Mouse (Mus musculus) hindbrain, embryonic 12.5 days (tissue): ENCODE results near the gene Gm8298. TPM values are rescaled to one million over a fixed set of nuclear protein-coding genes. Genes with fewer than 3 reads are reported as not detected.
"Not testable (repeated sequence)": the region's sequence is repeated elsewhere in the genome, so short reads cannot be mapped to it uniquely, and the experiment has no call there.

Experiments
- ATAC-seq: fragments of 200-750 bp; cut with Nextera tagmentation; 2 replicates; pipeline ENCODE4 v1.8.0; 2017; ENCODE audit warnings: moderate TSS enrichment; ENCODE audit not compliant: low FRiP score
- H3K27ac ChIP-seq: fragments of 300-500 bp; sonication (generic); 2 replicates; pipeline ENCODE4 v1.5.1; 2016; ENCODE audit warnings: mild to moderate bottlenecking
- H3K27me3 ChIP-seq: fragments of 300-500 bp; sonication (generic); 2 replicates; pipeline ENCODE4 v1.6.1; 2016; ENCODE audit warnings: mild to moderate bottlenecking
- H3K36me3 ChIP-seq: fragments of 300-500 bp; sonication (generic); 2 replicates; pipeline ENCODE4 v1.6.1; 2016; ENCODE audit warnings: mild to moderate bottlenecking
- H3K4me1 ChIP-seq: fragments of 300-500 bp; sonication (generic); 2 replicates; pipeline ENCODE4 v1.6.1; 2016
- H3K4me2 ChIP-seq: fragments of 300-500 bp; sonication (generic); replicated peaks from 2 replicates; pipeline ENCODE4 v1.6.1; 2016; ENCODE audit warnings: mild to moderate bottlenecking
- H3K4me3 ChIP-seq: fragments of 300-500 bp; sonication (generic); 2 replicates; pipeline ENCODE4 v1.5.1; 2016; ENCODE audit warnings: mild to moderate bottlenecking
- H3K9ac ChIP-seq: fragments of 300-500 bp; sonication (generic); 2 replicates; pipeline ENCODE4 v1.6.1; 2016; ENCODE audit warnings: mild to moderate bottlenecking, moderate library complexity
- H3K9me3 ChIP-seq: fragments of 300-500 bp; sonication (generic); replicated peaks from 2 replicates; pipeline ENCODE4 v1.6.1; 2016; ENCODE audit warnings: mild to moderate bottlenecking
- WGBS: fragments of 180-500 bp; shearing (Covaris S2); methylation state at CpG from one replicate; pipeline ENCODE4 v1.1.7; 2016; 5-methylcytosine and 5-hydroxymethylcytosine counted together
- polyA plus RNA-seq: library from polyadenylated mRNA; unstranded; fragments of >200 nt; fragmentation: Nextera tagmentation; extraction: Ambion mirVana; gene quantifications from 2 replicates; pipeline ENCODE4 v1.2.1, GENCODE M21; 2016

Gene Gm8298
- polyA plus RNA-seq, result not detected in 2 replicates

DNA sequence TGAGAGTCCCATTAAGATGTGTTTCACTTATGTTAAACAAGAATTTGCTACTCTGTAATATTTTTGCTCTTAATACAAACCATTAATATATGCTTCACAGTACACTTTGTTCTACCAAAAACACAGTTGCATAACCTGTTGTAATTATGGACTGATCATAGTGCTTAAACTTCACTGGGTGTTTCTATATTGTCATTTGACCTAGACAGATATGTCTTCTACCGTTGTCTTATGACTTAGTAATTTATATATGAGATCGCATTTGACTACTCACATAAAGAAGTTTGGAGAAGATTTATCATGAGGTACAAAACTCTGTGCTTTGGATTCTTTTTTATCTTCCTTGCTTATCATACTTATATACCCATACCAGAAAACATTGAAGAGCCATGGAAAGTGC, at the start of gene Gm8298:
Gene Gm8298 (plus strand): TSS at position 301 of the 400 bp plus-strand sequence.
- Histone ChIP-seq H3K4me3 (no peak within 1 kb of the TSS), H3K27ac (no peak within 1 kb of the TSS), H3K9ac (no peak within 1 kb of the TSS), H3K9me3 (no peaks in the 10 kb centered on the region), H3K36me3 (no peaks in the 10 kb centered on the region), H3K27me3 (no peaks in the 10 kb centered on the region), H3K4me1 (no peaks in the 10 kb centered on the region), H3K4me2 (no peak within 1 kb of the TSS)
- 96% methylated on average over 2 of the region's 2 CpGs for WGBS
- ATAC-seq, result no peak

DNA sequence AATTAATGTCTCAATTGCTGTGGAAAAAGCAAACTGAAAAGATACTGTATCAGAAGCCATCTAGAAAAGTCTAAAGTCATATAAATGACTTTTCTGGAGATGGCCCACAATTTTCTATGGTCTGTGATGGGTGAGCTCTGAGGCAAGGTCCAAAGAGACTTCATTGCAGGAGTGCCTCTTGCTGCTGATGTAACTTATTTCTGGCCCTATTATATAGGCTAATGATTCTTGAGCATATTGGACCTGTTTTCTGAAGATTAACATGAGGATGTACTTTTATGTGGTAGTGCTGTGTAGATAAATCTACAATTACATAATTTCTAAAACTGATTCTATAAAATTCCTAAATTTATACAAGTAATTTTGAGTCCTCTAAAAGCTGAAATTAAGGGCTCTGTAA, 47.7 kb upstream of the Gm8298 start:
- Histone ChIP-seq H3K27me3 (no peaks in the 10 kb centered on the region), H3K9ac (no peak overlapping the region), H3K4me1 (no peaks in the 10 kb centered on the region), H3K36me3 (no peaks in the 10 kb centered on the region), H3K9me3 (no peaks in the 10 kb centered on the region), H3K4me2 (no peak overlapping the region), H3K4me3 (no peak overlapping the region), H3K27ac (no peak overlapping the region)
- ATAC-seq, result no peak

GRCm38 (mm10) chr3:59870765-59871164, 9.9 kb downstream of the Gm8298 start:
- Histone ChIP-seq H3K4me1 (no peaks in the 10 kb centered on the region), H3K9ac (no peak overlapping the region), H3K27ac (no peak overlapping the region), H3K9me3 (no peaks in the 10 kb centered on the region), H3K4me3 (no peak overlapping the region), H3K4me2 (no peak overlapping the region), H3K36me3 (no peaks in the 10 kb centered on the region), H3K27me3 (no peaks in the 10 kb centered on the region)
- WGBS, result 29% methylated on average over 2 of the region's 2 CpGs
- 0 out of 2 replicates have a peak, but pooled peaks have one; percentile 48 for ATAC-seq

- not testable (repeated sequence) for H3K4me3 ChIP-seq, H3K27ac ChIP-seq, H3K9me3 ChIP-seq, H3K4me1 ChIP-seq, H3K4me2 ChIP-seq, ATAC-seq, H3K27me3 ChIP-seq, H3K9ac ChIP-seq, H3K36me3 ChIP-seq
- 24% methylated on average over 1 of the region's 1 CpGs for WGBS
Measured at GRCm38 (mm10) chr3:59877601-59878000, 16.8 kb downstream of the Gm8298 start.

GRCm38 (mm10) chr3:59879801-59880554, 19.1 kb downstream of the Gm8298 start:
- H3K36me3 ChIP-seq, H3K27me3 ChIP-seq, H3K9me3 ChIP-seq, H3K4me3 ChIP-seq, ATAC-seq, H3K4me1 ChIP-seq, H3K9ac ChIP-seq, H3K27ac ChIP-seq, H3K4me2 ChIP-seq: not testable (repeated sequence)
- whole genome bisulfite sequencing, result 76% methylated on average over 7 of the region's 7 CpGs

GRCm38 (mm10) chr3:59893276-59893675, 32.4 kb downstream of the Gm8298 start:
- no peak for ATAC-seq
- no peaks in the 10 kb centered on the region for H3K36me3 ChIP-seq
- no peak overlapping the region for H3K27ac ChIP-seq
- no peak overlapping the region for H3K4me2 ChIP-seq
- H3K9me3 ChIP-seq, result no peaks in the 10 kb centered on the region
- H3K4me1 ChIP-seq, result no peaks in the 10 kb centered on the region
- H3K4me3 ChIP-seq, result no peak overlapping the region
- no peak overlapping the region for H3K9ac ChIP-seq
- H3K27me3 ChIP-seq, result no peaks in the 10 kb centered on the region
- WGBS, result 84% methylated on average over 2 of the region's 2 CpGs

DNA sequence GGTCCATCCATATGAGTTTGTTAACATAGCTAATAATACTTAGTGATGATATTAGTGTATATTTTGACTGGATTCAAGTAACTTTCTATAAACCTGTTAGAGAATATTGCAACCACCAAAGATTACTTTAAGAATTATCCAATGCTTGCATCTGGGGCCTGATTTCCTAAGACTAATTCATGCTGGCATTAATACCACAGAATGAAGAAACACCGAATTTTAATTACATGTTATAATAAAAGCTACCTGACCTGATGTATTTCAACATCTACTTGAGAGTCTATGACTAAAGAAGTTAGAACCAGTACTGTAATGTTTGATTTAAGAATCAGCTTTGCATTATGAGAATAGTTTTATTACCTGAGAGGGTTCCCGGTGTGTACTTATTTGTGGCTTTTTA, 64.1 kb downstream of the Gm8298 start, which contains the start of gene C130079G13Rik:
Gene C130079G13Rik (plus strand): TSS at position 301 of the 400 bp plus-strand sequence.
- Histone ChIP-seq H3K4me1 (no peaks in the 10 kb centered on the region), H3K9me3 (no peaks in the 10 kb centered on the region), H3K4me2 (no peak within 1 kb of the TSS), H3K9ac (no peak within 1 kb of the TSS), H3K36me3 (no peaks in the 10 kb centered on the region), H3K27me3 (no peaks in the 10 kb centered on the region), H3K27ac (no peak within 1 kb of the TSS), H3K4me3 (no peak within 1 kb of the TSS)
- WGBS, result 83% methylated on average over 2 of the region's 2 CpGs
- no peak for ATAC-seq

Other genes with a start within 250 kb of the Gm8298 start
- gene Gm5538, start 131.3 kb upstream of the Gm8298 start, polyA plus RNA-seq, result not detected in 2 replicates
- not detected in 2 replicates for gene C130079G13Rik, start 64.2 kb downstream of the Gm8298 start, polyA plus RNA-seq
- gene Aadacl2, start 145.7 kb downstream of the Gm8298 start, polyA plus RNA-seq, result not detected in 2 replicates
- not detected in 2 replicates for gene Aadac, start 164.7 kb downstream of the Gm8298 start, polyA plus RNA-seq
- gene Sucnr1, start 220.8 kb downstream of the Gm8298 start, polyA plus RNA-seq, result 0.20 TPM in 1 of 2 replicates, not detected in the other